Mouse (Mus musculus) urinary bladder, adult 18-20 months (tissue): ENCODE results near the gene Trmt112.
"Not testable (repeated sequence)": the region's sequence is repeated elsewhere in the genome, so short reads cannot be mapped to it uniquely, and the experiment has no call there.

Source experiments
- DNase-seq, 2 experiments: peaks; one replicate each; pipeline ENCODE4 v3.0.0; 2022; ENCODE audit warnings: low spot score in 2 of 2, mixed read lengths in 2 of 2

The Trmt112 gene

GRCm38 (mm10) chr19:6909507-6910289 lies at the start of gene Trmt112, which contains the start of gene Prdx5:
Trmt112 (plus strand) TSS chr19:6909698.
Prdx5 (minus strand) TSS chr19:6910106.
- peak; percentile 79 to 89 for DNase-seq

- DNase-seq = no peak
These were observed 49.5 kb upstream of the Trmt112 start for GRCm38 (mm10) chr19:6859971-6860370.

DNA sequence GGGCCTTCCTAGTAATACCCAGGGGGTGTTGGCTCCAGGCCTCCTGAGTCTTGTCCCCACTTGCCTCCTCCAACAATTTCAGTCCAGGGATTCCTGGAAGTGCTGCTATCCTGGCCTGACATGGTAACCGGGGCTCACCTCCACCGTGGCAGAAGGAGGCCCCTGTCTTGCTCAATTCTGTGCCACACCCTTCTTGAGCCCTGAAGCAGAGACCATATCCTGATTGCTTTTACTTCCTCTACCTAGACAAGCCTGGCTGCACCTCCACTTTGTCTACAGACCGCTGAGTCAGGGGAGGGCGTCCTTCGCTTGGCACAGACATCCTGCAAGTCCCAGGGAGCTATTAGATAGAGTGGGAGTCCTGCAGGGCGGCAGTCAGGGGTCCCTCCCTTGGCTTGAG lies 48.8 kb upstream of the Trmt112 start:
- DNase-seq = no peak

- no peak for DNase-seq
These were observed 48.0 kb upstream of the Trmt112 start for GRCm38 (mm10) chr19:6861451-6861850.

DNA sequence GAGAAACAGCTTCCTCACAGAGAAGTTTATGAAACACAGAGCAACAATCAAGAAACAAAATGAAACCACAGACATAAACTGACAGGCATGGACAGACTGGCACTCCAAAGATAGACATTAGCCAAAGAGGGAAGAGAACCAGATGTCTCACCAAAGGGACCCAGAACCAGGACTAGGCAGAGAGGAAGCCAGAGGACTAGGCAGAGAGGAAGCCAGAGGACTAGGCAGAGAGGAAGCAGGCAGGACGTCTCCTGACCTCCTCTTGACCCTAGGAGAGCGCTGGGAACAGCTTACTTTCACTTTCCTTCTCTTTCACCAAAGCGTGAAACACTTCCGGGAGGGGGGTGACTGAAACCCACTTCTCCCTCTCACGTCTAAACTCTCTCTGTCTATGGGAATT lies 40.1 kb upstream of the Trmt112 start:
- DNase-seq = peak; percentile 35 to 47

DNA sequence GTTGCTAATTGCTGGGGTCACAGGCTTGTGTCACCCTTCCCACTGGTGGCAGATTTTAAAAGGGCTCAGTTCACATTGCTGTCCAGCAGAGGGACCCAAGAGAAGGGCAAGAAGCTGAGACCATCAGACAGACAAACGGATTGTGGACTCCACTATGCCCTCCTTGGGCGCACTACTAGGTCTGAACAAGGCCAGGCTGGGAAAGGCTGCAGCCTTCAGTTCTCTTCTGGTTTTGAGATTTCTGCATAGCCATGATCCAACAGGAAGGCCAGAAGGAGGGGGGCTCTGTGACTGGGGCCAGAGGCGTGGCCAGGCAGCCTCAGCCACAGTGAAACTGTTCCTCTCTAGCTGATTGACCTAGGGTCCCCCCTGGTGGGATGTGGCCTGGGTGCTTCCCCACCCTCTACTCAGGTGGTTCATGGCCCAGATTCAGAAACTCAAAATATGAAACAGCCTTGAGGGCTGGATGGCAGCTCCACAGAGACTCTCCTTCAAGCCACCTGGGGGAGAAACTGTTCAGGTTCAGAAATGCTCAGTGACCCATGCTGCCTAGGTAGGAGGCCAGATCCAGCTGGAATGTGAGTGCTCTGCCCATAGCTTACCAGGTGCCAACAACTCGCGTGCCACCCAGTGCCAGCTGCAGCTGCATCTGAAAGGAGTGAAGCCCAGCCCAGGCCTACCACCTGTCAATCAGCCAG lies 37.8 kb upstream of the Trmt112 start:
- DNase-seq = peak in 1 of 2 experiments; percentile 34

DNA sequence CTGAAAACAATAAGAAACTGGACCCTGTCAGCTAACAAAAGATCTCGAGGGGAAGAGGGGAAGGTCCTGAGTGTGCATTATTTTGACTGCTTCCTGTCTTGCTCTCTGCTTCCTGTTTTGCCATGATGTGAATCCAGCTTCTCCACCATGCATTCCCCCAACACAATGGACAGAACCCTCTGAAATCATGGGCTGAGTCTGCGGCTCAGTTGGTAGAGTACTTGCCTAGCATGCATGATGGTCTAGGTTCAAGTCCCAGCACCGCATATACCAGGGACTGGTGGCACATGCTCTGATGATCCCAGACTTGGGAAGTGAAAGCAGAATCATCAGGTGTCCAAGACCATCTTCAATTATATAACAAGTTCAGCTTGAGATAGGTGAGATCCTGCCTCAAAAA lies 36.8 kb upstream of the Trmt112 start:
- no peak for DNase-seq

DNA sequence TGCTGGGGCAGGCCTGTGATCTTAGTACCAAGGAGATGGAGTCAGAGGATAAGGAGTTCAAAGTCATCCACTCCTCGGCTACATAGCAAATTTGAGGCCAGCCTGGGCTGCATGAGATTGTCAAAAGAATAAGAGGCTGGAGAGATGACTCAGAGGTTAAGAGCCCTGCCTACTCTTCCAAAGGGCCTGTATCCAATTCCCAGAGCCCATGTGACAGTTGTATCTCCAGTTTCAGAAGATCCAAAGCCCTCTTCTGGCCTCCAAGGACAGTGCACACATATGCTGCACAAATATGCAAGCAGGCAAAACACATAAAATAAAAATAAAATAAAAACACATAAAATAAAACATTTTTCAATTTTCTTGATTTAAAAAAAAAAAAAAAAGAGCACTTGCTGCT lies 35.2 kb upstream of the Trmt112 start:
- no peak for DNase-seq

DNA sequence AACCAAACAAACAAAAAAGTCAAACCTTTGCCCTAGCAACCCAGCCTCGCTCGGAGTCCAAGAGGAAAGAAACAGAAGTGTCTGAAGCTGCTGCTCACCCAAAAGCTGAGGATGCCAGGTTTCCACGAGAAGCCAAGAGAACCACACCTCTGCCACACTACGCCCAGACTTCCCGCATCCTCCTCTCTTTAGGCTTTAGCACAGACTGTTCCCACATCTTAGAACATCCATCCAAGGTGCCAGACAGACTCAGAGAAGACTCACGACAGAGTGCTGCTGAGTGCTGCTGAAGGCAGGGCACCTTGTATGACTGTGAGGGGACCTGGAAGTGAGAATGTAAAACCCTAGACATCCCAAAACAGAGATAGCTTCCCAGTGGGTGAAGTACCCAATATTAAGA lies 33.7 kb upstream of the Trmt112 start:
- no peak for DNase-seq

- DNase-seq = no peak
These were observed 32.7 kb upstream of the Trmt112 start for GRCm38 (mm10) chr19:6876799-6877198.

DNA sequence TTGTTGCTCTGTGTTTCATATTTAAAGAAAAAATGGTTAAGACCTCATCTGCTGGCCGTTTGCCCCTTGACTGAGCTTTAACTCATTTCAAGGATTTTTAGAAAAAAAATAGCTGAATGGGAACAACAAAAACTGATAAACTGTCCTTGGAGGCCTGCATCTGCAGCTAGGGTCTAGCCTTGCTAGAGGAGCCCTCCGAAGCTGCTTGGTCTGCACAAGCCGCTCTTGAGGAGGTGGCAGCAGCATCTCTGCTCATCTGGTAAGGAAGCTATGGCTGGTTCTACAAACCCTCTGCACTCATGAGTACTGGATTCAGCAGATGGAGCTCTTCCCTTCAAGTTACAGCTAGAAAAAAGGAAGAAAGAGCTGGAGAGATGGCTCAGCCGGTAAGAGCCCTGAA lies 31.5 kb upstream of the Trmt112 start:
- DNase-seq = no peak

GRCm38 (mm10) chr19:6892512-6892911 lies 17.0 kb upstream of the Trmt112 start:
- DNase-seq = peak; percentile 44 to 70

DNA sequence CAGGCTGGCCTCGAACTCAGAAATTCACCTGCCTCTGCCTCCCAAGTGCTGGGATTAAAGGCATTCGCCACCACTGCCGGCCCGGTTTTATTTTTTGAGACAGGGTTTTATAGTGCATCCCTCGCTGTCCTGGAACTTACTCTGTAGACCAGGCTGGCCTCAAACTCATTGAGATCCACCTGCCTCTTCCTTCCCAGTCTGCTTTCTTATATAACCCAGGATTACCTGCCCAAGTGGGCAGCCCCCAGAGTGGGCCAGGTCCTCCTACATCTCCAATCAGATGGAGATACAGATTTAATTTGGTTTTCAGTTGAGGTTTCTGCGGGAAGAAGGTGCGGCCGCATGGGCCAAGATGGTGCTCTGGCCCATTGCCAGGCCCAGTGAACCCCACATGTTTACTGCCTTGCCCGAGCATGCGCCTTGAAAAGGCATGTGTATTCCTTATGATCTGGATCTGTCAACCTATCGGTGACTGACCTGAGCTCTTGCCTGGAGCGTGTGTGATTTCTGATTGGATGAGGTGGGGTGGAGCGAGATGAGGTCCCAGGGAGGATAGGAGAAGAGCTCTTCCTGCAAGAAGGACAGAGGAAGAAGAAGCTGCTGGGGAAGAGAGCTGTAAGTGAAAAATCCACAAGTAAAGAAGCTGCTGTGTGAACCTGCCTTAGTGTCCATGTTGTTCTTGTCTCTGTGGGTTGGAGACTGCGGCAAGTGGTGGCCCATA lies 15.6 kb upstream of the Trmt112 start:
- peak in 1 of 2 experiments; percentile 45 for DNase-seq

DNA sequence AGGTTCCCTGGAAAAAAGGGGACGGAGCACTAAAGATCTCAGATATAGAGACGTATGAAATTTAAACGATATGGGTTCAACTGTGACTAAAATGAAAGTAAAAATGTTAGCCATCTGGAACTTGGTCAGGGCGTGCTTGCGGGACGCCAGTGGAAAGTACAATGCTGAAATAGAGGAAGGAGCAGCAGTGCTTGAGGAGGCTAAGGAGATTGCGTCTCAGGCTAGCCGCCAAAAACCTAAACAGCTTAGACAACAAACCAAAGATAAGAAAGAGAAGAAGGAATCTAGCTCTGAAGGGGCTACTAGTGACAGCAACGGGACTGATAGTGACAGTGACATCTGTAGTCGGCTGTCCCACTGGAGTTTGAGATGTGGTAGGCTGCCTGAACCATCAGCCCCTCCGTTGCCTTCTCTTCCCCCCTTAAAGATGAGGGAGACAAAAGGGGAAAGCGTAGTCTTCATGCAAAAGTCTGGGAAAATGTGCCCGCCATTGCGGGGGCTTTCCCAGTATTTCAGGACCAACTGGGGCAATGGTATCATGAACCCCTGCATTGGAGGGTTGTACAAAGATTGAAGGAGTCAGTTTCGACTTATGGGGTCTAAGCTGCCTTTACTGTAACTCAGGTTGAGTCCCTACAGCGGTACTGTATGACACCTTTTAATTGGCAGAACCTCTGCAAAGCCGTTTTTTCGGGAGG lies 13.7 kb upstream of the Trmt112 start:
- DNase-seq = not testable (repeated sequence)

DNA sequence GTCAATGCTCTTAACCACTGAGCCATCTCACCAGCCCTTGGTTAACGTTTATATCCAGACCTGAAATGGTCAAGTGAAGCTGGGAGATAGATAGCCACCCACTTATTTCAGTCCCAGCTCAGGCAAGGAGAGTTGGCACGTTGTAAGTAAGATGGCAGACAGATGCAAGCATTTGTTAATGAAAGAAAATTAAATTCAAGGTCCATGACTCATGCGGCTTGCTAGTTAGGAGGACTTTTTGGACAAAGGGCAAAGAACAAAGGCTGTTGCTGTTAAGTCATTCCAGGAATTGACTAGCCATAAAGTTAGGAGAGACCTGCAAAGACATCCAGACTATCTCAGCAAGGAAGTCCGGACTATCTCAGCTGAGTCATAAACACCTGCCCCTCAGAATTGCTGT lies 9.9 kb upstream of the Trmt112 start:
- DNase-seq = no peak

GRCm38 (mm10) chr19:6903031-6903430 lies 6.5 kb upstream of the Trmt112 start:
- no peak for DNase-seq

GRCm38 (mm10) chr19:6904846-6905245 lies 4.7 kb upstream of the Trmt112 start:
- no peak for DNase-seq

GRCm38 (mm10) chr19:6905498-6906159 lies 3.9 kb upstream of the Trmt112 start:
- no peak for DNase-seq

GRCm38 (mm10) chr19:6906199-6906598 lies 3.3 kb upstream of the Trmt112 start:
- no peak for DNase-seq

- DNase-seq = no peak
These were observed 2.4 kb upstream of the Trmt112 start for GRCm38 (mm10) chr19:6907094-6907493.

DNA sequence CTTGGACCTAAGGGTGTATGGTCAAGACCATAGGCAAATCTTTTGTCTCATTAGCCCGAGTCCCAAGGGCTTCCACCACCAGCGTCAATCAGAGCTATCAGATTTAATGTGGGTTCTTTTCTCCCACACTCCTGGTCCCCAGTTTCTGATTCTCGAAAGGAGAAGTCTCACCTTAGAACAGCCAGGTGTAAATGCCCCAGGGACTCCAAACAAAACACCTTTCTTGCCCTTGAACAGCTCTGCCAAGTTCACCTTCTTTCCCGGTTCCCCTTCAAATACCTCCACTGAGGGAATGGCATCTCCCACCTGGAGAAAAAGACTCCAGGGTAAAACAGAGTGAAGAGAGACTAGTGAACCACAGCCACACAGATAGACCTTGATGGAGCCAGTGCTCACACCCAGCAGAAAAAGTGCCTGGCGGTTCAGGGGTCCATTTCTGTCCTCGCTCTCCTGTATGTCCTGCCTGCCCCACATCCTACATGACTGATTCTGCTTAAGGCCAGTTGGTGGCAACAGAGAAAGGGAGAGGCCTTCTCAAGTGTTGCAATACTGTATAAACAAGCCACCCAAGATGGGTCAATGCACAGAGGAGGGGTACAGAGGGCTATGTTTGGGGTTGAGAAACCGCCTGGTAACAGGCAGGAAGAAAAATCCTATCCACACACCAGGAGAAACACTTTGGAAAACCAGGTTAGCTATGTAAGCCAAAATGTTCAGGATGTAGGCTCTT lies 1.5 kb upstream of the Trmt112 start:
- DNase-seq = no peak
